Mouse (Mus musculus) erythroblast, embryonic 14.5 days (primary cell): ENCODE measurements at regions not wholly inside any gene's neighbourhood (a gene's known extent, or its start where the extent isn't known, plus 50 kb on each side); places are given as distances from the start of the nearest gene placed in this dataset.

Source experiments
- GATA1 ChIP-seq: IDR thresholded peaks from 2 replicates; pipeline ENCODE4 v1.6.1; 2012; ENCODE audit warnings: low read length, inconsistent platforms, mixed read lengths
- TAL1 ChIP-seq: IDR thresholded peaks from 3 replicates; pipeline ENCODE4 v1.6.1; 2012; ENCODE audit warnings: low read length, inconsistent platforms, mixed read lengths

DNA sequence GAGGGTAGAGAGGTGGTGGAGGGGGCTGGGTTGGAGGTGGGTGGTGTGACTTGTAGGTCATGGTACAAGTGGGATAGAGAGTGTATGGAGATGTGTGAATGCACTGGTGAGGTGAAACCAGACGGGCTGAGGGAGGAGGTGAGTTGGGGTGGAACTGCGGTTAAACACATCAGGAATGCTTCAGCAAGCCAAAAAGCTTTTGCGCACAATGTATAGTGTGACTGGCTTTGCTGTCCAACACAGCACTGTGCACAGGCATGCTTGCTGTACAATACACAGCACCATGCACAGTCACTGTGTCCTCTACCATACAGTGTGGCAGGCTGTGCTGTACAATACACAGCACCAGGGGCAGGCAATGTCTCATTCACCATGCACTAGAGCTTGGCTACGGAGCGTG is 223.6 kb downstream of the Eipr1 start:
- TF ChIP-seq GATA1 (no peak), TAL1 (no peak)
